In the genomic region with DNA sequence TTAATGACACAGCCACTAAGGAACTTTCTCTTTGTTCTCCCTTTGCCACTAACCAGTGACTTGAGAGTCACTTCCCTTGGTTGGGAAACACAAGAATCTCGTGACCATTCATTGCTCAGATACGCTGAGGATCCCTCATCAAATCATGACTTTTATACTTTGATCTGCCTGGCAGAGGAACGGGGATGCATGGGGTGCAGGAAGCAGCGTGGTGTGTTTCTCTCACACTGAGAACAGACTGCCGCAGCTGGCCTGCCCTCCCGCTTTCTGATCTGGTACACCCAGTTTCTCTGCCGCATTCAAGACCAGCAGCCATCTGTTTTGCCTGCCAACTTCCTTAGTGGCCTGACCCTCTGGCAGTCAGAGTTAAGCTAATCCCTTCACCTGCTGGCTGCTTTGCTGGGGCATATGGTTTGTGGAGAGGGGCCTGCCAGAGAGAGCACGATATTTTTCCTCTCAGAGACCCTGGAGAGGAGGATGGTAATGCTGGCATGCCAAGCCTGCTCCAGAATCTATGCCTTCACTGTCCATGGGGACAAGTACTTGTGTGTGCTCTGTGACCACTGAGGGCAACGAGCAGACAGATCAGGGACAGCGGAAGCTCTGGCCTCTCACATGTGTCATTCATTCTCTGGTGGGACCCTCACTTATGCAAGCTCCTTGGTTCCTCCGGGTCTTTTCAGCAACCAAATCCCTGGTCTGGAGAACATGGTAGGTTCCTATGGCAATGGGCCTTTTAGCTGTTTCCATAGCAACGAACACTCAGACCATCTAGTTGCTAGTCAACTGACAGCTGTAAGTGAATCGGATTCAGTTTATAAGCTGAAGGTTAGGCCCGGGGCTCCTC, we compare ENCODE assay signal across 10 mouse cellular contexts. TPM values are rescaled to one million over a fixed set of nuclear protein-coding genes. Genes with fewer than 3 reads are reported as not detected.
DNase-seq lines count a peak whose midpoint lies in the region; ATAC-seq and TF ChIP-seq lines count a peak whose summit lies in the region.
"Had no signal": no experiment of that assay in that cellular context is flagged by ENCODE, and none has a peak within 500 bp of the region (broad histone marks: within the 10 kb centered on the region; RNA-seq: fewer than 3 reads in every experiment).

No protein-coding gene starts in this region.

- H3K9ac ChIP-seq in intestine, postnatal 0 days (ENCODE audit: low read depth, low read length): no peak overlapping the region
- no peak overlapping the region for H3K9ac ChIP-seq in intestine, embryonic 15.5 days
- no peak overlapping the region for H3K9ac ChIP-seq in forebrain, postnatal 0 days
- no peak overlapping the region for H3K9ac ChIP-seq in stomach, postnatal 0 days (ENCODE audit: low read length)

- no peaks in the 10 kb centered on the region for H3K9me3 ChIP-seq in intestine, postnatal 0 days (ENCODE audit: control insufficient read depth)
- no peaks in the 10 kb centered on the region for H3K9me3 ChIP-seq in intestine, embryonic 15.5 days
- H3K9me3 ChIP-seq in forebrain, postnatal 0 days (ENCODE audit: low read length): no peaks in the 10 kb centered on the region
- no peaks in the 10 kb centered on the region for H3K9me3 ChIP-seq in stomach, postnatal 0 days (ENCODE audit: control insufficient read depth, low read length)

- 0 out of 2 replicates have a peak overlapping the region, but pooled peaks have one; percentile 9 for H3K4me2 ChIP-seq in intestine, postnatal 0 days (replicated peaks; ENCODE audit: low read depth)
- H3K4me2 ChIP-seq in intestine, embryonic 15.5 days (replicated peaks): no peak overlapping the region
- no peak overlapping the region for H3K4me2 ChIP-seq in forebrain, postnatal 0 days (ENCODE audit: low read depth)
- H3K4me2 ChIP-seq in stomach, postnatal 0 days (replicated peaks; ENCODE audit: low read depth): no peak overlapping the region

- DNase-seq in cerebellum, adult 11 months: peak; percentile 68
- peak; percentile 82 for DNase-seq in forebrain, postnatal 0 days
- DNase-seq in stomach, postnatal 0 days (ENCODE audit: low spot score): no peak
- no peak for DNase-seq in urinary bladder, postnatal 4 days (ENCODE audit: low spot score in 2 of 2)
- no peak for DNase-seq in spleen, adult 12 weeks (ENCODE audit: low spot score)

- H3K27me3 ChIP-seq in intestine, postnatal 0 days (replicated peaks; ENCODE audit: control insufficient read depth, insufficient read depth, low read length): no peaks in the 10 kb centered on the region
- no peaks in the 10 kb centered on the region for H3K27me3 ChIP-seq in intestine, embryonic 15.5 days (replicated peaks)
- H3K27me3 ChIP-seq in forebrain, postnatal 0 days (ENCODE audit: insufficient read depth, low read length): no peaks in the 10 kb centered on the region
- no peaks in the 10 kb centered on the region for H3K27me3 ChIP-seq in stomach, postnatal 0 days (ENCODE audit: control insufficient read depth, insufficient read depth, low read length)

- no peak for TF ChIP-seq CTCF in intestine, postnatal 0 days (IDR thresholded peaks at IDR 0.05; ENCODE audit: low read depth)
- no peak for TF ChIP-seq CTCF in forebrain, postnatal 0 days (IDR thresholded peaks at IDR 0.05; ENCODE audit: low read depth)
- no peak for TF ChIP-seq CTCF in stomach, postnatal 0 days (IDR thresholded peaks at IDR 0.05; ENCODE audit: low read depth)

- WGBS in intestine, postnatal 0 days: 45% methylated on average over 14 of the region's 14 CpGs
- WGBS in intestine, embryonic 15.5 days: 44% methylated on average over 14 of the region's 14 CpGs
- WGBS in forebrain, postnatal 0 days: 19% methylated on average over 14 of the region's 14 CpGs
- whole genome bisulfite sequencing in macrophage (ENCODE audit: missing documents): 33% methylated on average over 14 of the region's 14 CpGs
- 48% methylated on average over 14 of the region's 14 CpGs for WGBS in stomach, postnatal 0 days

- no peak overlapping the region for H3K27ac ChIP-seq in intestine, postnatal 0 days (ENCODE audit: low read depth, low read length)
- H3K27ac ChIP-seq in intestine, embryonic 15.5 days: no peak overlapping the region
- H3K27ac ChIP-seq in forebrain, postnatal 0 days (ENCODE audit: low read depth, low read length): peak overlapping the region; percentile 72
- H3K27ac ChIP-seq in macrophage: peak overlapping the region; percentile 99
- peak overlapping the region; percentile 24; the same call in 1 of the 2 replicates for H3K27ac ChIP-seq in stomach, postnatal 0 days (replicated peaks)

- H3K79me2 ChIP-seq in macrophage (ENCODE audit: inconsistent target): no peaks in the 10 kb centered on the region; the same call in 1 of the 2 replicates

- H3K36me3 ChIP-seq in intestine, postnatal 0 days (ENCODE audit: control insufficient read depth, insufficient read depth): peaks cover 19% of the 10 kb centered on the region
- 0 out of 2 replicates have a peak, but pooled peaks cover 12% of the 10 kb centered on the region for H3K36me3 ChIP-seq in intestine, embryonic 15.5 days
- H3K36me3 ChIP-seq in forebrain, postnatal 0 days (ENCODE audit: insufficient read depth): peaks cover 16% of the 10 kb centered on the region; the same call in 1 of the 2 replicates
- peaks cover 20% of the 10 kb centered on the region for H3K36me3 ChIP-seq in macrophage (ENCODE audit: inconsistent target)
- H3K36me3 ChIP-seq in stomach, postnatal 0 days (ENCODE audit: control insufficient read depth, insufficient read depth, low read length): no peaks in the 10 kb centered on the region

- H3K4me1 ChIP-seq in intestine, postnatal 0 days (replicated peaks; ENCODE audit: control insufficient read depth, insufficient read depth, low read length): no peaks in the 10 kb centered on the region
- no peaks in the 10 kb centered on the region for H3K4me1 ChIP-seq in intestine, embryonic 15.5 days (replicated peaks)
- H3K4me1 ChIP-seq in forebrain, postnatal 0 days (ENCODE audit: insufficient read depth): peaks cover 12% of the 10 kb centered on the region
- H3K4me1 ChIP-seq in stomach, postnatal 0 days (replicated peaks; ENCODE audit: control insufficient read depth, insufficient read depth): no peaks in the 10 kb centered on the region

- no peak for TF ChIP-seq EP300 in stomach, postnatal 0 days (optimal IDR thresholded peaks at IDR 0.05)

- H3K4me3 ChIP-seq in intestine, postnatal 0 days (ENCODE audit: low read depth, low read length): no peak overlapping the region
- H3K4me3 ChIP-seq in intestine, embryonic 15.5 days (replicated peaks): no peak overlapping the region
- H3K4me3 ChIP-seq in forebrain, postnatal 0 days (ENCODE audit: low read depth, low read length): no peak overlapping the region
- H3K4me3 ChIP-seq in macrophage (ENCODE audit: inconsistent target): no peak overlapping the region
- no peak overlapping the region for H3K4me3 ChIP-seq in stomach, postnatal 0 days (ENCODE audit: low read depth, low read length)
- H3K4me3 ChIP-seq: erythroblast, embryonic 14.5 days had no signal

- no peak for ATAC-seq in intestine, postnatal 0 days
- no peak for ATAC-seq in intestine, embryonic 15.5 days
- peak; percentile 84 for ATAC-seq in forebrain, postnatal 0 days
- ATAC-seq in stomach, postnatal 0 days (ENCODE audit: low FRiP score, low TSS enrichment): no peak

RNA-seq across cellular contexts. Expression of gene Npc2, which starts 20.6 kb away (rescaled TPM):
- 100 and 107 TPM in 2 replicates for polyA plus RNA-seq in intestine, postnatal 0 days (2015; fragmentation: Nextera tagmentation; extraction: Ambion mirVana)
- polyA plus RNA-seq in intestine, embryonic 15.5 days (2015; fragmentation: Nextera tagmentation; extraction: Ambion mirVana): 76.7 and 77.9 TPM in 2 replicates
- 42.5 and 49.8 TPM in 2 replicates for total RNA-seq in forebrain, postnatal 0 days (2014; rRNA removed)
- 56.1 and 64.2 TPM in 2 replicates for polyA plus RNA-seq in forebrain, postnatal 0 days (2015; fragmentation: Nextera tagmentation; extraction: Ambion mirVana)
- total RNA-seq in macrophage (2018; cell fraction: chromatin; rRNA removed): 100 to 1,000 TPM; 168 to 734 (median 400) TPM
- total RNA-seq in macrophage (2018; cell fraction: cytosol; rRNA removed): 1,000 to 10,000 TPM in 3 of 26 experiments, 100 to 1,000 TPM in 23; 805 to 1,136 (median 900) TPM
- total RNA-seq in macrophage (2018; cell fraction: nucleus; rRNA removed): 1,000 to 10,000 TPM in 1 of 26 experiments, 100 to 1,000 TPM in 25; 339 to 1,072 (median 691) TPM
- 718 to 992 TPM (median 879 TPM) in 3 replicates for polyA plus RNA-seq in macrophage (2018)
- polyA plus RNA-seq in stomach, postnatal 0 days (2015; fragmentation: Nextera tagmentation; extraction: Ambion mirVana): 49.0 and 49.4 TPM in 2 replicates

RNA-seq across cellular contexts. Expression of gene Isca2, which starts 20.7 kb away (rescaled TPM):
- polyA plus RNA-seq in intestine, postnatal 0 days (2015; fragmentation: Nextera tagmentation; extraction: Ambion mirVana): 104 and 119 TPM in 2 replicates
- 124 and 134 TPM in 2 replicates for polyA plus RNA-seq in intestine, embryonic 15.5 days (2015; fragmentation: Nextera tagmentation; extraction: Ambion mirVana)
- 58.8 and 68.1 TPM in 2 replicates for total RNA-seq in forebrain, postnatal 0 days (2014; rRNA removed)
- 112 and 114 TPM in 2 replicates for polyA plus RNA-seq in forebrain, postnatal 0 days (2015; fragmentation: Nextera tagmentation; extraction: Ambion mirVana)
- total RNA-seq in macrophage (2018; cell fraction: chromatin; rRNA removed): 10 to 100 TPM; 20.9 to 67.7 (median 52.4) TPM
- 10 to 100 TPM; 37.7 to 59.9 (median 48.3) TPM for total RNA-seq in macrophage (2018; cell fraction: cytosol; rRNA removed)
- 100 to 1,000 TPM in 2 of 26 experiments, 10 to 100 TPM in 24; 37.8 to 107 (median 72.1) TPM for total RNA-seq in macrophage (2018; cell fraction: nucleus; rRNA removed)
- 46.5 to 60.7 TPM (median 56.0 TPM) in 3 replicates for polyA plus RNA-seq in macrophage (2018)
- polyA plus RNA-seq in stomach, postnatal 0 days (2015; fragmentation: Nextera tagmentation; extraction: Ambion mirVana): 73.0 and 75.2 TPM in 2 replicates

RNA-seq across cellular contexts. Expression of gene Syndig1l, which starts 53.7 kb away (rescaled TPM):
- polyA plus RNA-seq in intestine, postnatal 0 days (2015; fragmentation: Nextera tagmentation; extraction: Ambion mirVana): 0.12 TPM in 1 of 2 replicates, not detected in the other
- polyA plus RNA-seq in intestine, embryonic 15.5 days (2015; fragmentation: Nextera tagmentation; extraction: Ambion mirVana): 0.10 and 0.15 TPM in 2 replicates
- total RNA-seq in forebrain, postnatal 0 days (2014; rRNA removed): 17.6 and 21.1 TPM in 2 replicates
- 11.3 and 12.3 TPM in 2 replicates for polyA plus RNA-seq in forebrain, postnatal 0 days (2015; fragmentation: Nextera tagmentation; extraction: Ambion mirVana)
- total RNA-seq in macrophage (2018; cell fraction: chromatin; rRNA removed): not detected
- total RNA-seq in macrophage (2018; cell fraction: cytosol; rRNA removed): under 1 TPM in 9 of 26 experiments, not detected in 17; 0.03 to 0.19 (median 0.09) TPM
- not detected for total RNA-seq in macrophage (2018; cell fraction: nucleus; rRNA removed)
- 0.09 to 0.12 TPM in 2 of 3 replicates, not detected in the other for polyA plus RNA-seq in macrophage (2018)
- polyA plus RNA-seq in stomach, postnatal 0 days (2015; fragmentation: Nextera tagmentation; extraction: Ambion mirVana): 0.17 TPM in 1 of 2 replicates, not detected in the other
- polyA plus RNA-seq: lung, embryonic 16.5 days had no signal

Comparison
In these comparisons a context has a peak if more than half of its experiments do, and no peak if none do; other contexts are left out.
1. H3K27ac ChIP-seq: peak in forebrain, postnatal 0 days (single experiment), macrophage (single experiment) and stomach, postnatal 0 days (single experiment); none in intestine, postnatal 0 days (single experiment) and intestine, embryonic 15.5 days (single experiment).
2. DNase-seq: peak in cerebellum, adult 11 months (single experiment) and forebrain, postnatal 0 days (single experiment); none in stomach, postnatal 0 days (single experiment), urinary bladder, postnatal 4 days (0 of 2) and spleen, adult 12 weeks (single experiment).
3. RNA of gene Syndig1l, which starts 53.7 kb away (polyA plus RNA-seq): 11.3 to 12.3 TPM in forebrain, postnatal 0 days; 0.12 TPM in intestine, postnatal 0 days, 0.10 to 0.15 TPM in intestine, embryonic 15.5 days, 0.09 to 0.12 TPM in macrophage and 0.17 TPM in stomach, postnatal 0 days; every median in the first group is over 10 times any median in the second.